Mouse (Mus musculus) olfactory bulb, adult 2 months (tissue): Measurements from ENCODE around the gene Pdzd2. TPM values are rescaled to one million over a fixed set of nuclear protein-coding genes. Genes with fewer than 3 reads are reported as not detected.

ENCODE experiments used
- H3K27ac ChIP-seq: fragments of 200-500 bp; 2 replicates; pipeline ENCODE4 v1.5.1; 2012; ENCODE audit warnings: low read depth, low read length; ENCODE audit not compliant: insufficient read depth
- H3K4me1 ChIP-seq: fragments of 200-500 bp; 2 replicates; pipeline ENCODE4 v1.6.1; 2012; ENCODE audit warnings: low read length; ENCODE audit not compliant: control insufficient read depth, insufficient read depth
- H3K4me3 ChIP-seq: fragments of 200-500 bp; 2 replicates; pipeline ENCODE4 v1.5.1; 2012; ENCODE audit warnings: mild to moderate bottlenecking, low read depth, low read length, moderate library complexity; ENCODE audit not compliant: insufficient read depth
- CTCF ChIP-seq: fragments of 200-500 bp; IDR thresholded peaks from 2 replicates; pipeline ENCODE4 v1.5.1; 2012; ENCODE audit warnings: low read depth, mild to moderate bottlenecking, low read length, moderate library complexity; ENCODE audit not compliant: insufficient read depth
- POLR2A ChIP-seq: fragments of 200-500 bp; IDR thresholded peaks from 2 replicates; pipeline ENCODE4 v1.6.1; 2012; ENCODE audit warnings: mild to moderate bottlenecking, low read depth, low read length, moderate library complexity; ENCODE audit not compliant: insufficient read depth
- WGBS: fragments of 180-500 bp; shearing (Covaris S2); methylation state at CpG from one replicate; pipeline ENCODE4 v1.1.7; 2018; 5-methylcytosine and 5-hydroxymethylcytosine counted together
- polyA plus RNA-seq: library from polyadenylated mRNA; stranded (reverse); fragments of >200 nt; gene quantifications from 2 replicates; pipeline ENCODE4 v1.2.4, GENCODE M21; 2012; ENCODE audit warnings: low replicate concordance; ENCODE audit not compliant: missing spikeins, insufficient read depth, insufficient read length

Gene Pdzd2
- polyA plus RNA-seq, 1 experiment = not detected

DNA sequence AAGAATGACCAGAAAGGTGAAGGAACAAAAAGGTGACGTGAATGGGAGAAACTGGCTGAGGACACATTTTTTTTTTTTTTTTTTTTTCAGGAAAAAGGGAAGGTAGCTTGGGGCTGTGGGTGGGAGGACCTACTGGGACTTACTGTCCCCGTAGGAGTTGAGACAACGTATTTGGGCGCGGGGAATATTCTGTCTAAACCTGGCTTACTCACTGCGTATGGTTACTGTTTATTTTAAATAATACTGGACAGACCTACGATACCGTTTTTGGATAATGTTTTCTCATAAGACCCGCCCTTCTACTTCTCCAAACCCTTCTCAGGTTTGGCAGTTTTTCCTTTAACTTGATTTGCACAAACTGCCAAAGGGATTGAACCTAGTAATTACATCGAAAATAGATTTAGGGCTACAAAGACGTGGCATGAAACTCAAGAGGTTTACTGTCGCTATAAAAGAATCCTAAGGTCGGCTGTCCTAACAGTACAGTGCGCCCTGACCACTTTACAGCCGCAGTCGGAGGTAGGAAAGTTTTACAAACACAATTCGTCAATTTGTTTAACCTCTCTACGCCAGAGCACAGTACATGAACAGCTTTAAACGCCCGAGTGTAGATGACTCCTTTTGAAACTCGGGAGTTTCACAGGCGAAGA lies 419.2 kb downstream of the Pdzd2 start:
- Histone ChIP-seq H3K27ac (0 out of 2 replicates have a peak overlapping the region, but pooled peaks have one; percentile 35), H3K4me3 (peak overlapping the region; percentile 92), H3K4me1 (peaks cover 3% of the 10 kb centered on the region; the same call in 1 of the 2 replicates)
- TF ChIP-seq CTCF = no peak
- no peak for TF ChIP-seq POLR2A
- WGBS = 1% methylated on average over 22 of the region's 22 CpGs

DNA sequence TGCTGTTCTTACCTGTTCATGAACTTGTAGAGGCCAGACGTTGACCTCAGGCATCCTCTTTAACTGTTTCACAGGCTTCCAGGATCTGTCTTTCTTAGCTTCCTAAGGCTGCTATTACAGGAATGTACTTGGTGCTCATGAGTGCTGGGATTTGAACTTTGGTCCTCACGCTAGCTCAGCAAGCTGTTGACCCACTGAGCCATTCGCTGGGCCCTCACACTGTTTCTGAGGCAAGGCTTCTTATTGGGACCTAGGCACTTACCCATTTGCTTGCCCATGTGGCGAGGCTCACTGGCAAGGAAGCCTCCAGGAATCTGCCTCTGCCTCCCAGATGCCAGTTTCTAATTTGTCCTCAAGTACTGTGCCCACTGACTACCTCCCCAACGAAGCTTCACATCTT lies 419.8 kb downstream of the Pdzd2 start:
- H3K4me3 ChIP-seq = no peak overlapping the region
- 58% methylated on average over 5 of the region's 5 CpGs for WGBS
- TF ChIP-seq CTCF (no peak), POLR2A (no peak)

DNA sequence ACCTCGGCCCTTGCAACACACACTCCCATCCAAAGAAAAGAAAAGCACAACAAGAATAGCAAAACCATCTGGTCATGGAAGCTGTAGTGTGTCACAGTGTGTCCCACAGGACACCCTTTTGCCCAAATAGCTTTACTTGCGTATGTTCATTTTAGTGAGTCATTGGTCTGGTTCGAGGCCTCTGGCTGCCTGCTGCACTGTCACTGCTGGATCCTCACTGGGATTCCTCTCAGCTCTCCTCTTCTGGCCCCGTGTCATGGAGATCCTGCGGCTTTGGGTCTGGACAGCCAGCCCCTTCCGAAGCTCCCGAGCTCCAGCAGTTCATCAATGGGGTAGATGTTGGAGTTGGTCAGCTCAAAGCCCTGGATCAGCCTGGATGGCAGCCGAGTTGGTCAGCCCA lies 421.3 kb downstream of the Pdzd2 start:
- H3K27ac ChIP-seq = no peak overlapping the region
- WGBS = 83% methylated on average over 8 of the region's 8 CpGs
- TF ChIP-seq POLR2A (no peak), CTCF (no peak)

More for the DNA sequence above, 419.8 kb downstream of the Pdzd2 start:
- Histone ChIP-seq H3K27ac (no peak overlapping the region), H3K4me1 (peaks cover 3% of the 10 kb centered on the region; the same call in 1 of the 2 replicates)

DNA sequence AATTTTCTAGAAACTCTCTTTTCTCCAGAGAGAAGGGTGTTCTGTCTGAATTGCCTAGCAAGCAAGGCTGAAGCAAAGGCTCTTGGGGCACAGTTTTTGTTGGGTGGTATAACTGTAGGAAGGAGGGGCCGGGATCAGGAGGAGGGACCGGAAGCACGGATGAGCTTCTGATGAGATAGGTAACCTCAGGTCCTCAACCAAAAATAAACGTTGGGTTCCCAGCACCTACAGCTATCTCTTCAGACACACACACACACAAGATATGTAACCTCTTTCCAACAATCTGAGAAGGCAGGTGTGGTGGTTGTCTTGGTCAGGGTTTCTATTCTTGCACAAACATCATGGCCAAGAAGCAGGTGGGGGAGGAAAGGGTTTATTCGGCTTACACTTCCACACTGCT lies 422.4 kb downstream of the Pdzd2 start:
- Histone ChIP-seq H3K27ac (no peak overlapping the region), H3K4me3 (no peak overlapping the region), H3K4me1 (no peaks in the 10 kb centered on the region)
- TF ChIP-seq CTCF (no peak), POLR2A (no peak)
- WGBS = 88% methylated on average over 5 of the region's 5 CpGs

More for the DNA sequence above, 421.3 kb downstream of the Pdzd2 start:
- no peak overlapping the region for H3K4me3 ChIP-seq
- no peaks in the 10 kb centered on the region for H3K4me1 ChIP-seq

DNA sequence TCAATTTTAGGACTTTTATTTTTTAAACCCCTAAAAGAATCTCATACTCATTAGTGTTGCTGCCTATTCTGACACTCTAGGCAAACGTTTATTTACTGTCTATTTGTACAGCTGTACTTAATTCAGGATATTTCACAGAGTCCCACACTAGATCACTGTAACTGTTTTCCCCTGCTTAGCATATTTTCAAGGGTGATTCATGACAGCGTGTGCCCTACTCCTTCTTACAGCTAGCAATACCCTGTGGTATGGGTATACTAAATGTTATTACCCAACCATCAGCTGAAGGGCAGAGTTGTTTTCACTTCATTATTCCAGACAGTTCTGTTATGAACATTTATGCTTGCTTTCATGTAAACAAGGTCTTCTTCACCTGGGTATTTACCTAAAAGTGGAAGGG lies 423.7 kb downstream of the Pdzd2 start:
- TF ChIP-seq CTCF (no peak), POLR2A (no peak)
- WGBS = 63% methylated on average over 2 of the region's 2 CpGs
- H3K4me3 ChIP-seq = no peak overlapping the region

DNA sequence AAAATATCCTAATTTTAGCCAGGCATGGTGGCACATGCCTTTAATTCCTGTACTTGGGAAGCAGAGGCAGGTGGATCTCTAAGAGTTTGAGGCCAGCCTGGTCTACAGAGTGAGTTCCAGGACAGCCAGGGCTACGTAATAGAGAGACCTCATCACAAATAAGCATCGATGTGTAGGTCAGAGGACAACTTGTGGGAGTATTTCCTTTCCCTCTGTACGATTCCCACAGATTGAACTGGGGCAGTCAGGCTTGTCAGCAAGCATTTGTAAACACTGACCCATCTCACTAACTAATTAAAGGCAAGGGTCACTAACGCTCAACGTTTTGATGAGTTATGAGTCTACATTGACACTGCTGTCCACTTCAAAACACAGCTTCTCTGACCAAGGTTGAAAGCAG lies 425.1 kb downstream of the Pdzd2 start:
- no peaks in the 10 kb centered on the region for H3K4me1 ChIP-seq
- no peak overlapping the region for H3K27ac ChIP-seq
- no peak overlapping the region for H3K4me3 ChIP-seq
- 92% methylated on average over 5 of the region's 5 CpGs for WGBS
- TF ChIP-seq POLR2A = no peak
- no peak for TF ChIP-seq CTCF

More for the DNA sequence above, 423.7 kb downstream of the Pdzd2 start:
- H3K4me1 ChIP-seq = no peaks in the 10 kb centered on the region
- H3K27ac ChIP-seq = no peak overlapping the region

DNA sequence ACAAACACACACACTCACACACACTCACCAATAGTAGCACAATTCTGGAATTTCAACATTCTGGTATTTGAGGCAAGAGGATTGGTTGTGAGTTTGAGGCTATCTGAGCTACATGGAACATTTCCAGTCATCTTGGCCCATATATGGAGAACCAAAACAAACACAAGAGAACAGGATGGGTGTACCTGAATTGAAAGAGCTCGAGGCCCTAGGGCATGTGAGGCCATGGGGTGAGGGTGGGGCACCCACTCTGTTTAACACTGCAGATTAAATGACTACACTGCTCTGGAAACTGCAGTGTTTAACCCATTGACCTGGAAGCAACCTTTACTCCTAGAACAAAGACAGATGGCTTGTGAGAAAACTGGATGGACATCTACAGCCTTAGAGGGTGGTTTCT lies 426.5 kb downstream of the Pdzd2 start:
- H3K27ac ChIP-seq = no peak overlapping the region
- TF ChIP-seq POLR2A (no peak), CTCF (no peak)
- no peaks in the 10 kb centered on the region for H3K4me1 ChIP-seq
- 50% methylated on average over 1 of the region's 1 CpGs for WGBS
- no peak overlapping the region for H3K4me3 ChIP-seq

DNA sequence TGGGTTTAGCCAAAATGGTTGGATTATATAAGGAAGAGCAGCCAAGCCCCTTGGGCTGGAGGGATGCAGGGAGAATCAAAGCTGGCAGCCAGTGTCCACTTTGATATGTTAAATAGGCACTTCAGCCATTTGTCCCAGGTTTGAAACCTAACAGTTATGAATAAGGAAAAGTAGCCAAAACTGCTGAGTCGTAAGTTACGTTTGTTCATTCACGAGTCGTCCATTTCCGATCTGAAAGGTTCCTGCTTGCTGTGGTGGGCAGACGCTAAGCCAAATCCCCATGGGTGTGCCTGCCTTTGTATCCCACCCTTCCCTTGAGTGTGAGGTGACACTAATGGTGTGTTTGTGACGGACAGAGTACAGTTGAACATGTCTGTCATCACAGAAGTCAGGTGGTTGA lies 428.3 kb downstream of the Pdzd2 start:
- 90% methylated on average over 7 of the region's 7 CpGs for WGBS

DNA sequence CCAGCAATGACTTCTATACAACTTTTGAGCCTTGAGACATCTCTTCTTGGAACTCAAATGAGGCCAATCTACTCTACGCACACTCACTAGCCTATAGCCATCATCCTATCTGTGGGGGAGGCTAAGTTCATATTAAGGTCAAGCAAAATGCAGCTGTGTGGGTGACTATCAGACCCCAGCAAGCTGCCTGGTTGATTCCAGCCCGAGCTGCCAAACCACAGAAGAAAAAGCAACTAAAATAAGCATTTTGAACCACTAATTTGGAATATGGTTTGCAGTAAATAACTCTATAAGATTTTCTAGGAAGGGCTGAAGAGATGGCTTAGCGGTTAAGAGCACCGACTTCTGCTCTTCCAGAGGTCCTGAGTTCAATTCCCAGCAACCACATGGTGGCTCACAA lies 429.0 kb downstream of the Pdzd2 start:
- H3K4me1 ChIP-seq = no peaks in the 10 kb centered on the region
- H3K4me3 ChIP-seq = no peak overlapping the region
- H3K27ac ChIP-seq = no peak overlapping the region
- TF ChIP-seq POLR2A (no peak), CTCF (no peak)
- 82% methylated on average over 4 of the region's 4 CpGs for WGBS

More for the DNA sequence above, 428.3 kb downstream of the Pdzd2 start:
- no peak for TF ChIP-seq POLR2A
- no peak for TF ChIP-seq CTCF
- H3K4me3 ChIP-seq = no peak overlapping the region
- no peak overlapping the region for H3K27ac ChIP-seq
- H3K4me1 ChIP-seq = no peaks in the 10 kb centered on the region

Other genes starting within 250 kb of the Pdzd2 start
- gene 6030458C11Rik, start 84.7 kb upstream of the Pdzd2 start, polyA plus RNA-seq = not detected in 2 replicates
- gene Drosha, start 84.9 kb upstream of the Pdzd2 start, polyA plus RNA-seq = not detected in 2 replicates